Mouse (Mus musculus) megakaryocyte, embryonic 14.5 days (primary cell): Measurements from ENCODE around the gene Slc16a3.

Source experiments
- FLI1 ChIP-seq: IDR thresholded peaks from 2 replicates; pipeline ENCODE4 v1.6.1; 2012; ENCODE audit warnings: low read length, inconsistent platforms, mixed read lengths
- GATA1 ChIP-seq: IDR thresholded peaks from 3 replicates; pipeline ENCODE4 v1.6.1; 2012; ENCODE audit warnings: mixed read lengths, low read length, inconsistent platforms, borderline replicate concordance

DNA sequence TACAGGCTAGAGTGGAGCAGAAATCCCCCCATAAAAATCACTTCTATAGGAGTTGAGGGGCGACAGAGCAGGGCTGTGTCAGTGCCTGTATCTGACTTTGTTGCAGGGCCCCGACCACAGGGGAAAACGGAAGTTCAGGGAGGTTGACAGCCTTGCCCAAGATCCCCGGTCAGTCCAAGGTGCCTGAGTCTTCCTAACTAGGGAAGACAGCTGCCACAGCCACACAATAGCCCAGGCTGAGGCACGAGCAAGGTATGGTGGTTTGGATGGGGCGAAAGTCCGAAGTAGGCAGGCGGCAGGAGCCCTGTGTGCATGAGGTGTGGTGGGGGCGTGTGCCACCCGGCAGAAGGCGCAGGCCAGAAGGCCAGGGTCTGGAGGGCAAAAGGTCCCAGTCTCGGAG is at the start of gene Slc16a3:
- no peak for TF ChIP-seq GATA1
- no peak for TF ChIP-seq FLI1
